Mouse (Mus musculus): ENCODE measurements at regions not wholly inside any gene's neighbourhood (a gene's known extent, or its start where the extent isn't known, plus 50 kb on each side); places are given as distances from the start of the nearest gene placed in this dataset.
A peak's percentile ranks its signal among the peaks of the same experiment; 100 is the strongest.
"Not testable (repeated sequence)": the region's sequence is repeated elsewhere in the genome, so short reads cannot be mapped to it uniquely, and the experiment has no call there.

- DNase-seq (ENCODE audit: low read depth, low spot score), result no peak
Observed at GRCm38 (mm10) chr2:72615869-72616268, 139.9 kb downstream of the Cdca7 start.

DNA sequence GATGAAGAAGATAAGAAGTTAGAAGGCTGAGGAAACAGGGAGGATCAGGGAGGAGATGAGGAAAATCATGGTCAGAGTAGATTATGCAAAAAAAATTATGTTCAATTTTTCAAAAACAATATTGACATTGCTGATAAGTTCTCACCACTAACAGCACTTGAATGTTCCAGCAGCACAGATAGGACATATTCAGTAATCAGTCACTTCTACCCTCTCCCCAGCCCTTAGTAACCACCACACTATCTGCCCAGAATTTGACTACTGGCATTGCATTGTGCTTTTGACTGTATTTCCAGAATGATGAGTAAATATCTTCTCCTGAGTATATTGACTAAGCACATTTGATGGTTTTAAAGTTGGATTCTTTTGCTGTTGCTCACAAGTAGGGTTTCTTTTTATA lies 140.5 kb downstream of the Cdca7 start:
- DNase-seq (ENCODE audit: low read depth, low spot score), result no peak

DNA sequence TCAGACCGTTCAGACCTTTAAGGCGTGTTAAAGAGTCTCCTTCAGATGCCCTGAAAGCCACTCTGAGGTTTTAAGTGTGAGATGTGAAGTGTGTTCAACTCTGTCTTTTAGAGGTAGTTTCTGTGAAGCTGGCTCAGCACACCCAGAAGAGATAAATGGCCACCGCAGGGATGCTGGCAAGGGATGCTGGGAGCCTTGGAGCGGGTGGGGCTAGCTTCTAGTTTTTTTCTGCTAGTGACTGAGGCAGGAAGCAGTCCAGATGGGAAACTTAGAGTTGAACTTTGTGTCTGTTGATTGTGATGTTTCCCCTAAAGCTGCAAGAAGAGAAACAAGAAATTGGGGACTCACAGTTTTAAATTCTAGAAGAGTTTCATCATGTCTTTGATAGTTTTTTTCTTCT lies 143.5 kb downstream of the Cdca7 start:
- peak; percentile 8 for DNase-seq (ENCODE audit: low read depth, low spot score)

- peak; percentile 7 for DNase-seq (ENCODE audit: low read depth, low spot score)
Observed at GRCm38 (mm10) chr2:72620182-72620652, 144.3 kb downstream of the Cdca7 start.

DNA sequence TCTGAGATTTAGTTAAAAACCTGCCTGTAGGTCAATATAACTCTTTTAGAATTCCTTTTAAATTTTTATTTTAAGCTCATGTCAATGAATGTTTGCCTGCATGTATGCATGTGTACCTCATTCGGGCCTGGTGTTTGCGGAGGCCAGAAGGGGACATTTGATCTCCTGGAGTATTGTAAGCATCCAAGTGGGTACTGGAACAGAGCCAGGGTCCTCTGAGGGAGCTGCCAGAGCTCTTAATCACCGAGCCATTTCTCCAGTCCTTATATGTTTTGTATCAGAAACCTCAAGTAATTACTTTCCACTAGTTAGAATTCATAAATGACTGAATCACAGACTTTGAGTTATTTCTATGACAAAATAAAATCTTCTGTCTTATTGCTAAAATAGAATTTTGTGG lies 152.0 kb downstream of the Cdca7 start:
- DNase-seq (ENCODE audit: low read depth, low spot score), result no peak

DNA sequence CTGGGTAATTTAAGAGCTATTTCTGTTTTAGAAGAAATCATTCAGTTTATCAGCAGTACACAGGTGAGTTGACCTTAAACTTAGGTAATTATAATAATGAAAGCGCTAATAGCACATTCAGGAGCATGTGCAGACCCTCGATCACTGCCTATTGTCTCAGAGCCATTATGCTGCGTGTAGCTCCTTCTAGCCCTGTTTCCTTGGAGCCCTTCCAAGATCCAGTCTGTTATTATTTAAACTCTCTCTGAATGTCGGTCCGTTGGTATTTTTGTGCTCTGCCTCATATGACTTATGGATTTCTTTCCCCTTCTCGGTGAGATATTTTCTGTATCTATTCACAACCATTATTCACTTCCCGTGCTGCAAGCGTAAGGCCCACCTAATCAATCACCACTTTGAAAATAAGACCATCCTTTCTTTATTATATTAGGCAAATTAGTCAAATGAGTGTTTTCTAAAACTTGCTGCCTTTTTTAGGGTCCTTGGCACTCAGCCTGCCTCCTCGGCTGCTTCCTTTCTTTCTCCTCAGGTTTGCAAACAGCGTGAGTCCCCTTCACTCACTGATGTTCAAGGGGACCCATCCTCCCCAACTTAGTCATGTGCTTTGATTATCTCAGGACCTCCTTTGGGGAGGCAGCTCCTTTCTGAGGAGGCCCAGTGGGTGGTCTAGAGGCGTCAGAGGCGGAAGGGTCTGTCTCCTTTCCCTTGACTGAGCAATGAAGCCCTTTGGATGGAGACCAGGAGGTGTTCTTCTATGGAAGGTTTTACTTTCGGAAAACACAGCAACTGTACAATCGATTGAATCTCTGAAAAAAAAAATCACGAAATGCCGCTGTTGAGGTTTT lies 152.9 kb downstream of the Cdca7 start:
- no peak for DNase-seq (ENCODE audit: low read depth, low spot score)

- no peak for DNase-seq (ENCODE audit: low read depth, low spot score)
Observed at GRCm38 (mm10) chr2:72629691-72630461, 153.9 kb downstream of the Cdca7 start.

GRCm38 (mm10) chr2:72637881-72638620 lies 162.1 kb downstream of the Cdca7 start:
- DNase-seq (ENCODE audit: low read depth, low spot score), result peak; percentile 5

DNA sequence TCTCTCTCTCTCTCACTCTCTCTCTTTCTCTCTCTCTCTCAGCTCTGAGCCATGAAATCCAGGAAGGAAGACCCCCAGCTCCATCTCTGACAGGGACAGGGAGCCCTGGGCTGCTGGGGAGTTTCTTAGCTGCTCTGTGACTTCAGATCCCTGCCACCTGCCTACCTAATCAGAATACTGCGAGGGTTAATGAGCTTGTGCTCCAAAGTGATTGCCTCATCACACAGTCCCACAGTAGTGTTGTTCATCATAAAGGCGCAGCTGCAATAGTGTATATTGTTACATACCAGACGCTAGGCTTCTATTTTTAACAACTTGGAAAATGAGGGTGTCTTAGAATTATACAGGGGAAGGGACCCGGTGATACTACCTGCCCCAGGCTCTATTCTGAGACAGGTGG lies 163.1 kb downstream of the Cdca7 start:
- DNase-seq (ENCODE audit: low read depth, low spot score), result no peak

DNA sequence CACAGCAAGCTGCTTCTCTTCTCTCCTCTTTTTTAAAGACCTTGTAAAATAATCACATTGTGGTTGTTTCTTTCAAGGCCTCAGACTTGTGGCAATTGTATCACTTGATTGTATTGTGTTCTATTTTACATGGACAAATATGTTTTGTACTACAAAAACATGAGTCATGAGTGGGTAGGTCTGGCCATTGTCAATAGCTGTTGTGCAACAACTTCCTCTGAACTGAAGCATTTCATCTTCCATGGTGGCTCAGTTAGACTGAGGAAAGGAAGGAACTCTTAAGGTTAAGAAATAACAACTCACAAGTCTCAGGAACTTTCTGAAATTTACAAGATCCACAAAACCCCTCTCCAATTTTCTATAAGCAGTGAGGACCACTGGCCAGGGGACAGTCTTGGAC lies 165.3 kb downstream of the Cdca7 start:
- DNase-seq (ENCODE audit: low read depth, low spot score), result no peak

GRCm38 (mm10) chr2:72644151-72644843 lies 168.3 kb downstream of the Cdca7 start:
- DNase-seq (ENCODE audit: low read depth, low spot score), result no peak

GRCm38 (mm10) chr2:72647642-72648041 lies 171.7 kb downstream of the Cdca7 start:
- DNase-seq (ENCODE audit: low read depth, low spot score), result no peak

DNA sequence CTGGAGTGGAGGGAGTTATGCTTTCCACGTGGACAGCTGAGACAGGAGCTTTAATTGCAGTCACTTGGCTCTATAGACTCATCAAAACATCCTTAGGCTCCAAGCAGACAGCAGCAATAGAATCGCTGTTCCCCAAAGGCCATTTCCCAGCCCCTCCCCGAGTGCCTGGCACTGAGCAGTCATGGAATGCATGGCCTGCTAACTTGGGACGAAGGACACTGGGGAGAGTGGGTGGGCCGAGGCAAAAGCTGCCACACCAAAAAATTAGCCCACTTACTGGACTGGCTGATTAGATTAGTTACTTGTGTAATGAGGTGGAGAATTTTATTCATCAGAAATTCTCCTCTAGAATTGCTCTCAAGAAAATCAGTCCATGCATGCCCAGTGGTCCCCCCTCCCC lies 172.3 kb downstream of the Cdca7 start:
- DNase-seq (ENCODE audit: low read depth, low spot score), result no peak

DNA sequence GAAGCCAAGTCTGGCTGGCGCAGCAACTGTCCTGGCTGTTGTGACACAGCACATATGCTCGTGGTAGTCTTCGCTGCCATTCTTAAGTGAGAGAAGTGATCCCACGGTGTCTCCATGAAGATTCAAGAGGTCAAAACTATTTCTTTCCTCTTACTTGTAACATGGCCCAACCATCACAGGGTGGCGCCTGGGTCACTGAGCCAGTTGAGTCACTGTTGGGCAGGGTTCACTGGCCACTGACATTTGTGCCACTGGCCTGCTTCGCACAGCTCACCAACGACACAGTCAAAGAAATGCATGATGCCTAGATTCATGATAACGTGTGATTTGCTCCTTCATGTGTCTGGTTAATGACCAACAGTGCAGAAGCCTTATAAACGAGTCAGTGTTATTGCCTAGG lies 179.9 kb downstream of the Cdca7 start:
- no peak for DNase-seq (ENCODE audit: low read depth, low spot score)

GRCm38 (mm10) chr2:72657101-72657920 lies 181.4 kb downstream of the Cdca7 start:
- DNase-seq (ENCODE audit: low read depth, low spot score), result no peak

- no peak for DNase-seq (ENCODE audit: low read depth, low spot score)
Observed at GRCm38 (mm10) chr2:72662396-72662795, 186.4 kb downstream of the Cdca7 start.

- peak; percentile 43 for DNase-seq (ENCODE audit: low read depth, low spot score)
Observed at GRCm38 (mm10) chr2:72662979-72663780, 187.2 kb downstream of the Cdca7 start.

DNA sequence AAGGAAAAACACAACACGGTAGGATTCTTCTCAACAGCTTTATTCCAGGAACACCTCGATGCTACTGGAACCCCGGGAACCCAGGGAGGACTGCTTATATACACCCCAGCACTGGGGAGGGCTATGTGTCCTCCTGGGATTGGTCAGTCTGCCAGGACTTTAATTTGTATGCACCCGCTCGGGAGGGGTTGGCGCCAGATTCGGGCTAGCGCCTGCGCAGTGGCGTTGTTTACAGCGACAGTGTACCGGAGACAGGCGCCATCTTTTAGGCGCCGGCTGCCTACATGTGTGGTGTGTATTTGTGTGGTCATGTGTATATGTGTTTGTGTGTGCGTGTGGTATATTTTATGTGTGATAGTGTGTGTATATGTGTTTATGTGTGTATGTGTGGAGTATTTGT lies 191.4 kb downstream of the Cdca7 start:
- DNase-seq (ENCODE audit: low read depth, low spot score), result not testable (repeated sequence)
